ENCODE assay signal across 8 mouse cellular contexts in genomic region chr10:99353541-99354292, GRCm38 (mm10).
DNase-seq lines count a peak whose midpoint lies in the region.

No protein-coding gene starts in this region.

- DNase-seq in thymus, postnatal 25 days = peak; percentile 10
- no peak for DNase-seq in thymus, postnatal 10 days (ENCODE audit: low spot score in 2 of 2)
- DNase-seq in adrenal gland, postnatal 25 days = peak; percentile 10
- peak; percentile 69 for DNase-seq in kidney, adult 9 months
- peak; percentile 46 for DNase-seq in naive thymus-derived CD4-positive, alpha-beta T cell, adult 2 months (ENCODE audit: low read depth)
- DNase-seq in right cerebral cortex, postnatal 25 days = no peak
- DNase-seq in testis, postnatal 10 days (ENCODE audit: low spot score) = no peak
- no peak for DNase-seq in left cerebral cortex, adult 18-20 months (ENCODE audit: low spot score in 2 of 2)

Comparison
In these comparisons a context has a peak if more than half of its experiments do, and no peak if none do; other contexts are left out.
1. DNase-seq: peak in thymus, postnatal 25 days (single experiment), adrenal gland, postnatal 25 days (single experiment), kidney, adult 9 months (single experiment) and naive thymus-derived CD4-positive, alpha-beta T cell, adult 2 months (single experiment); none in thymus, postnatal 10 days (0 of 2), right cerebral cortex, postnatal 25 days (single experiment), testis, postnatal 10 days (single experiment) and left cerebral cortex, adult 18-20 months (0 of 2).